Mouse (Mus musculus) liver, embryonic 14.5 days (tissue): ENCODE measurements at regions not wholly inside any gene's neighbourhood (a gene's known extent, or its start where the extent isn't known, plus 50 kb on each side); places are given as distances from the start of the nearest gene placed in this dataset.

ENCODE experiments used
- CTCF ChIP-seq: IDR thresholded peaks from 2 replicates; pipeline ENCODE4 v1.5.1; 2016; ENCODE audit warnings: antibody characterized with exemption, low read depth, control low read depth
- EP300 ChIP-seq: IDR thresholded peaks from 2 replicates; pipeline ENCODE4 v1.6.1; 2016; ENCODE audit warnings: antibody characterized with exemption, low read depth

- TF ChIP-seq CTCF (no peak), EP300 (no peak)
Observed at GRCm38 (mm10) chr5:111577441-111577840, 156.3 kb upstream of the Gm26897 start.
